Mouse (Mus musculus) layer of hippocampus, adult 18-20 months (tissue): Measurements from ENCODE around the gene Ier2. TPM values are rescaled to one million over a fixed set of nuclear protein-coding genes. Genes with fewer than 3 reads are reported as not detected.

Experiments
- DNase-seq, 2 experiments: peaks; one replicate each; pipeline ENCODE4 v3.0.0; 2022; ENCODE audit warnings: low spot score in 2 of 2
- long read RNA-seq: library from polyadenylated mRNA; stranded (forward); transcript quantifications from one replicate; pipeline ENCODE4 v2.0.0, GENCODE M21; 2021
- total RNA-seq, 2 experiments: library from RNA; stranded (reverse); gene quantifications; 2 replicates each; pipeline ENCODE4 v1.2.3; 2021

Ier2 gene
- 10 to 100 TPM in 1 of 2 experiments, 1 to 10 TPM in 1; 6.2 to 10.0 TPM for total RNA-seq
- long read RNA-seq, transcript Ier2-201 (1 exons, 1,522 nt): major isoform, 10 of 10 reads
- long read RNA-seq, partial matches to known transcripts: 0 of 10 reads
- long read RNA-seq, other reads (novel, unspliced or antisense): 0 of 10 reads

GRCm38 (mm10) chr8:84662581-84663065 is at the start of gene Ier2:
TSS of gene Ier2 (minus strand) at chr8:84662852.
- DNase-seq: peak; percentile 81 to 93

- no peak for DNase-seq
Measured at GRCm38 (mm10) chr8:84711933-84712758, 49.5 kb upstream of the Ier2 start.

DNA sequence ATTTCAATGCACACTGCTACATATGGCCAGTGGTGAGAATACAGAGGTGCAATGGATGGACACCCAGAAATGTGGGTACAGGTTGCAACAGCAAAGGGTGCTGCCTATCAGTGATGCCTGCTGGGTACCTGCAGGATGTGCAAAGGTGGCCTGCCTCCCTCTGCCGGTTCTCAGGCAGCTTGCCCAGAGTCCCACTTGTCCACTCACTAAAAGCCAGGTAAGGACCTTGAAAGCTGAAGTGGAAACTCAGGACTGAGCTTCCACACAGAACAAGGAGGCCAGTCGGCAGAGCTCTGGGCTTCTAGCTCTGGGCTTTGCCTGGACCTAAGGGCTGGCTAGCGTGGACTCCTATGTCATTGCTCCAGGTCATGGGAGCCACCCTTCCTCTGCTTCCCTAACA is 48.7 kb upstream of the Ier2 start:
- DNase-seq: no peak

- no peak for DNase-seq
Measured at GRCm38 (mm10) chr8:84709931-84710330, 47.3 kb upstream of the Ier2 start.

- DNase-seq: peak; percentile 81 to 94
Measured at GRCm38 (mm10) chr8:84708774-84709475, 46.3 kb upstream of the Ier2 start.

DNA sequence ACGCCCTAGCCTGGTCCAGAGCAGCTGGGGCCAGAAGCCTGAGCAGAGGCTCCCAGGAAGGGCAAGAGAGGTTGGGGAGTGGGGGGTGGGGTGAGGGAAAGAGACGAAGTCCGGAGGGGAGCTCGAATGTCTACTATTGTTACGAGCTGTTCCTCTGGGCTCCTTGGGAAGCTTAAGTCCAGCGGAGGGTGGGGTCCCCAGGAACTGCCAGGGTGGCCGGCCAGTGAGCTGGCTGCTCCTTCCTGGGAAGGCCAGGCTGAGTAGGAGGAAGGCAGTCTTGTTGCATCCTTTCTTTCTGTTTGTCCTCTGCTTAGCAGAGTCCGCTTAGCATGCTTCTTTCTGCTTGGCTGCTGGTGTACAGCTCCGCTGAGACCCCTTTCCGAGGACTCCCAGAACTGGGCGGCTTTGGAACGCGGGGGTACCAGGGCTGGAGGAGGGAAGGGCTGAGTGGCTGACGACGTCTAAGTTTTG is 45.5 kb upstream of the Ier2 start:
- DNase-seq: no peak

- DNase-seq: no peak
Measured at GRCm38 (mm10) chr8:84707267-84707883, 44.7 kb upstream of the Ier2 start.

- DNase-seq: no peak
Measured at GRCm38 (mm10) chr8:84706610-84707266, 44.1 kb upstream of the Ier2 start.

DNA sequence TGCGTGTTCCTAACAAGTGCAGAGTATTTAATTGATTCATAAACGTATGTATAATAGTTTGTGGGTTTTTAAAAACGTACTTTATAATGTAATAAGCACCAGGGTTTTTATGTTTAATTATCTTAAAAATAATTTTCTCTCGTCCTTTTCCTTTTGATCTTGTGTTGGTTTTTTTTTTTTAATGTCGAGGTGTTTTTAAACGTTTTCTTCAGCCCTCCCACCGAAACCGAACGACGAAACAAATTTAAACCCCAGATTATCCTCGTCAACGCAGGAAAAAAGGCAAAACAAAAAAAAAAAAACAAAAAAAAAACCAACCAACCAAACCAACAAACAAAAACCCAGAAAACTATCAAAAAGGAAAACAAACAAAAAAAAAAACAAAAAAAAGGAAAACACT is 43.3 kb upstream of the Ier2 start:
- DNase-seq: no peak

GRCm38 (mm10) chr8:84704867-84705831 is 42.5 kb upstream of the Ier2 start:
- no peak for DNase-seq

DNA sequence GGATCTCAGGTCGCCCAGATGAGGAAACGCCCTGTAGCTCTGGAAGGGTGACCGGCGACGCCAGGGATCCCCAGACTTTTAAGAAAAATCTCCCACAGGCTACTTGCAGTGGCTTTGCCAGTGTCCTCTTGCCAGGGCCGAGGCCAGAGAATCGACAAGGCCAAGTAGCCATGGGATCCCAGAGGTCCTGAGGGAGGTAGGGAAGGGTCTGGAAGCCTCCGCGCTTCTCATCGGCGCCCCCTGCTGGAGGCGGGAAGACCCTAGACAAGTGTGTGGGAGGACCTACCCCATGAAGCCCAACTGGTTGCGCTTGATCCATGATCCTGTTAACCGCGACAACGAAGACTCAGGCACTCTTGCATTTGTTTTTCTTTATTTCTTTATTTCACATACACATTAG is 41.7 kb upstream of the Ier2 start:
- peak in 1 of 2 experiments; percentile 80 for DNase-seq

DNA sequence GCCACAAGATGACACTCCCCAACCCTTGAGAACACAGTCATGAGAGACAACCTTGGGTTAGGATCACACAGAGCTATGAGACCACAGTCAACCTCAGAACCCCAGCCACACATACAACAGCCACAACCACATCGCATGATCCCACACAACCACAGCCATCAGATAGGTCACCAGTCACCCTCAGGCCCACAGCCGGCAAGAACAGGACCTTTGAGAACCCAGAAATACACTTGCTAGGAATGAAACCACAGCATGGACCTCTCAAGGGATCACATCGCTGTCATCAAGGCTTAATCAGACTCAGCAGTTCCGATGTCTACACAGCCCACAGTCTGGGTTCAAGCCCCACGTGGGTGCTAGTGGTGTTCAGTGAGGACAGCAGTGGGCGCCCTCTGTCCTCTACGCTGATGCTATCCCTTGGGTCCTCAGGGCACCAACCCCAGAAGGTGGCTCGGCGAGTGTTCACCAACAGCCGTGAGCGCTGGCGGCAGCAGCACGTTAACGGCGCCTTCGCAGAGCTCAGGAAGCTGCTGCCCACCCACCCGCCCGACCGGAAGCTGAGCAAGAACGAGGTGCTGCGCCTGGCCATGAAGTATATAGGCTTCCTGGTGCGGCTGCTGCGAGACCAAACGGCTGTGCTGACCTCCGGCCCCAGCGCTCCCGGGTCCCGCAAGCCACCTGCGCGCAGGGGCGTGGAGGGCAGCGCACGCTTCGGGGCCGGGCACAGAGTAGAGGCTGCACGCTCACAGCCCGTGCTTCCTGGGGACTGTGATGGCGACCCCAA is 41.0 kb upstream of the Ier2 start:
- DNase-seq: no peak

- no peak for DNase-seq
Measured at GRCm38 (mm10) chr8:84702963-84703465, 40.4 kb upstream of the Ier2 start.

DNA sequence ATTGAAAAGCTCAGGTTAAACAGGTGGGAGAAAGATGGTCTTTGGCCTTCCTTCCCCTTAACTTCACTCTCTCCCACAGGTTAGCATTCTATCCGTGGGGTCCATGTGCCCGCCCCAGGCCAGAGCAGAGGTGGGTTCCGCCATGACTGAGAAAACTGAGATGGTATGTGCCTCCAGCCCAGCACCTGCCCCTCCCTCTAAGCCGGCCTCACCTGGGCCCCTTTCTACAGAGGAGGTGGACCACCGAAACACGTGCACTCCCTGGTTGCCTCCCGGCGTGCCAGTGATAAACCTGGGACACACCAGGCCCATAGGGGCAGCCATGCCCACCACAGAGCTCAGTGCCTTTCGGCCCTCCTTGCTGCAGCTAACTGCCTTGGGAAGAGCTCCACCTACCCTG is 39.9 kb upstream of the Ier2 start:
- no peak for DNase-seq

GRCm38 (mm10) chr8:84700941-84701911 is 38.6 kb upstream of the Ier2 start, which contains the start of gene Lyl1:
TSS of gene Lyl1 (plus strand) at chr8:84701457.
- DNase-seq: no peak

GRCm38 (mm10) chr8:84700526-84700925 is 37.9 kb upstream of the Ier2 start:
- DNase-seq: no peak

DNA sequence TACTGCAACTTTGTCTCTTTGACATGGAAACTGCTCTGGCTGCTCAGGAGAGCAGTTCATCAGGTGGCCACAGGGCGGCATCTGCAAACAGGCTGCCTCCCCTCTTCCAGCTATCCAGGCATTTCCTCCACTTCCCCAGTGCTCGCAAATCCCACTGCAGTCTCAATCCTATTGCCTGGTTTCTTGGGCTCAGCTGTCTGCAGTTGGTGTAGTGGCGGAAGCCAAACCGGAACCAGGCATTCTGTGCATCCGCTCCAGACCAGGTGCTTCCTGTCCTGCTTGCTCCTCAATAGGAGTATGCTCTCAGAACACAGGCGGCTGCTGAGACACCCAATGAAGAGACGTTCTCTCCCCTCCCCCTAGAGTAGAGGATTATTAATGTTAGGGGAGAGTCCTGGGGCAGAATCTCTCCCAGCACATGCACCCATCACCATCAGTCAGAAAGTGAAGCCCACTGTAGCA is 37.2 kb upstream of the Ier2 start:
- peak in 1 of 2 experiments; percentile 77 for DNase-seq
